Mouse (Mus musculus): Measurements from ENCODE around the gene Psrc1. TPM values are rescaled to one million over a fixed set of nuclear protein-coding genes. Genes with fewer than 3 reads are reported as not detected.

Psrc1 gene
- polyA plus RNA-seq, 1 experiment from 2014 or later: 31.2 TPM

DNA sequence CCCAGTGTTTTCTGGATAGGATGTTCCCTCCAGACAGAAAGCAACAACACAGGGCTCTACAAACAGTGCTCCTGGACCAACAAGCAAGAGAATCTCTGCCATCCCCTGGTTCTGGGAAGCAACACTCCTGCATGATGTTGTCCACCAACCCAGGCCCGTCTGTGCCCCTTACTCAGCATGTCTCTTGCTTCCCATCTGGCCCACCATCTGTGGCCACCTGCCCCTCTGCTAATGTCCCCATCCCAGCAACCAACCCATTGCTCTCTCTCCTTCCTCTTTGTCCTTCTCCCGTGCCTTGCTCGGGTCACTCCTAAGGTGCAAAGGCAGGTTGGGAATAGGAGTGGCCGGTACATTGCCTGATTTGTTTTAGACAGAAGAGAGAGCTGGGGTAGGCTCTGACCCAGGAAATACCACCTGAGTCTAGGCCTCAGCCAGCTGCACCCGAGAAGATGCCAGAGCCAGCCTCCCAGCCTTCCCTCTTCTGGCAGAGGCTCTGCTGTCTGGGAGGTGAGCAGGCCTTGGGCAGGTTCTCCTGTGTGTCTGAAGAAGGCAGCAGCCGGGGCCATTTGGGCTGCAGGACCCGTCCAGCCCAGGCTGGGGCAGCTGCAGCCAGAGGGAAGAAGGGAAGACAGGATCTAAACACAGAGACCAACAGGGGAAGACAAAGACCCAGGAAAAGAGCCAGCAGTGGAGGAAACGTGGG is 26.2 kb downstream of the Psrc1 start:
- 59% methylated on average over 8 of the region's 8 CpGs for WGBS
- H3K36me3 ChIP-seq (ENCODE audit: control insufficient read depth, insufficient read depth, low read length): peaks cover 31% of the 10 kb centered on the region
- H3K27ac ChIP-seq (replicated peaks; ENCODE audit: low read depth, low read length): no peak overlapping the region
- no peaks in the 10 kb centered on the region for H3K27me3 ChIP-seq (replicated peaks; ENCODE audit: control insufficient read depth, insufficient read depth, low read length)
- DNase-seq (ENCODE audit: low spot score) (no peak), ATAC-seq (ENCODE audit: low read depth) (no peak)
- H3K4me1 ChIP-seq (ENCODE audit: control insufficient read depth, insufficient read depth, low read length): peaks cover 8% of the 10 kb centered on the region
- H3K9ac ChIP-seq (ENCODE audit: low read depth, low read length): peak overlapping the region; percentile 28; the same call in 1 of the 2 replicates
- H3K4me2 ChIP-seq (ENCODE audit: low read depth, low read length): peak overlapping the region; percentile 43; the same call in 1 of the 2 replicates
- no peak overlapping the region for H3K4me3 ChIP-seq (ENCODE audit: low read depth, low read length)
- peaks cover 23% of the 10 kb centered on the region for H3K9me3 ChIP-seq (ENCODE audit: control insufficient read depth, low read length)

DNA sequence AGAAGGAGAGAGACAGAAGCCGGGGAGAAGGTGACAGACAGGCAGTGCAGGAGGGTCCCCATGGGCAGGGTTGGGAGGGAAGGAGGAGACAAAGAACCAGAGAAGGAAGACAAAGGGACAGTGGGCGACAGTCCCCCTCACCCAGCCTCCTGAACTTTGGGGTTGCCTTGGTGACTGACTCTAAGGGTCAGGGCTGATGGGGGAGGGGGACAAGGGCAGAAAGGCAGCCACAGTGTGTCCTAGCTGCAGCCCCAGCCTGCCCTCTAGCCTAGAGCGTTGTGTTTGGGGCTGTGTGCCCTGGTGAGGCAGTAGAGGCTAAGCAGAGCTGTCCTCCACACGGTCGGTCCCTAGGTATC is 26.7 kb downstream of the Psrc1 start:
- no peak overlapping the region for H3K4me3 ChIP-seq (ENCODE audit: low read depth, low read length)
- H3K4me1 ChIP-seq (ENCODE audit: control insufficient read depth, insufficient read depth, low read length): peaks cover 12% of the 10 kb centered on the region
- H3K36me3 ChIP-seq (ENCODE audit: control insufficient read depth, insufficient read depth, low read length): peaks cover 31% of the 10 kb centered on the region
- DNase-seq (ENCODE audit: low spot score): no peak
- peak overlapping the region; percentile 28; the same call in 1 of the 2 replicates for H3K9ac ChIP-seq (ENCODE audit: low read depth, low read length)
- H3K9me3 ChIP-seq (ENCODE audit: control insufficient read depth, low read length): peaks cover 23% of the 10 kb centered on the region
- peak; percentile 16; the same call in 1 of the 2 replicates for ATAC-seq (ENCODE audit: low read depth)
- H3K27me3 ChIP-seq (replicated peaks; ENCODE audit: control insufficient read depth, insufficient read depth, low read length): 0 out of 2 replicates have a peak, but pooled peaks cover 3% of the 10 kb centered on the region
- H3K4me2 ChIP-seq (ENCODE audit: low read depth, low read length): peak overlapping the region; percentile 43
- 33% methylated on average over 5 of the region's 5 CpGs for WGBS
- H3K27ac ChIP-seq (replicated peaks; ENCODE audit: low read depth, low read length): no peak overlapping the region

DNA sequence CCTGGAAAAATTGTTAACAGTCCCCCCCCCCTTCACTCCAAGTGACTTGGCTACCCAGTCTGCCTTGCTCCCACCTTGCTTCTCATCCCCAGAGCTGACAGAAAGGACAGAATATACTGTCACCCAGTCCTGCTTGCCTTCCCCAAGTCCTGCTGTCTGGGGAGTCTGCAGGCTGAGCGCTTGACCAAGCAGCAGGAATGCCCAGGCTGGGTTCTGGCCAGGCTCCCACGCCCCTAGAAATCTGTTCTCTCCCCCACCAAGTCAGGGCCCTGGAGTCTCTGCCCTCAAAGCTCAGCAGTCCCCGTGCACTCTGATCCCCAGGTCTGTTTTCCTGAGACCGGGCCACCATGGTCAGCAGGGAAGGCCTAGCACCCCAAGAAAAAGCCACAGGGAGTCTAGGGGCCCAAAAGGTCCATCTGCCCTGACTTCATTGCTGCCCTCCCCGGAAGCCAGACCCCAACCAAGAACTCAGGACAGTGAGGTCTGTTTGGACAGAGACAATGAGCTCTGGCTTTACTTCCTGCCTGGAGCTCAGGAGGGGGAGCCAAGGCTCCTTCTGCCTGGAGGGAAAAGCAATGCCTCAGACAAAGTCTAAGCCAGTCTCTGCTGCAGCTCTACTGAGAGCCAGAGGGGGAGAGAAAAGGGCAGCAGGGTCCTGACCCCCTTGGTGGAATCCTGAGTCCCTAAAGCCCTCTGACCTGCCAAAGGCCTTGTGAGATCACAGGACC is 27.6 kb downstream of the Psrc1 start:
- peak overlapping the region; percentile 10; the same call in 1 of the 2 replicates for H3K4me3 ChIP-seq (ENCODE audit: low read depth, low read length)
- H3K36me3 ChIP-seq (ENCODE audit: control insufficient read depth, insufficient read depth, low read length): peaks cover 31% of the 10 kb centered on the region
- DNase-seq (ENCODE audit: low spot score) (no peak), ATAC-seq (ENCODE audit: low read depth) (no peak)
- peak overlapping the region; percentile 43 for H3K4me2 ChIP-seq (ENCODE audit: low read depth, low read length)
- H3K9me3 ChIP-seq (ENCODE audit: control insufficient read depth, low read length): peaks cover 23% of the 10 kb centered on the region
- peak overlapping the region; percentile 49 for H3K9ac ChIP-seq (ENCODE audit: low read depth, low read length)
- 0 out of 2 replicates have a peak, but pooled peaks cover 3% of the 10 kb centered on the region for H3K27me3 ChIP-seq (replicated peaks; ENCODE audit: control insufficient read depth, insufficient read depth, low read length)
- peaks cover 12% of the 10 kb centered on the region for H3K4me1 ChIP-seq (ENCODE audit: control insufficient read depth, insufficient read depth, low read length)
- 49% methylated on average over 5 of the region's 5 CpGs for WGBS
- peak overlapping the region; percentile 59; the same call in 1 of the 2 replicates for H3K27ac ChIP-seq (replicated peaks; ENCODE audit: low read depth, low read length)

DNA sequence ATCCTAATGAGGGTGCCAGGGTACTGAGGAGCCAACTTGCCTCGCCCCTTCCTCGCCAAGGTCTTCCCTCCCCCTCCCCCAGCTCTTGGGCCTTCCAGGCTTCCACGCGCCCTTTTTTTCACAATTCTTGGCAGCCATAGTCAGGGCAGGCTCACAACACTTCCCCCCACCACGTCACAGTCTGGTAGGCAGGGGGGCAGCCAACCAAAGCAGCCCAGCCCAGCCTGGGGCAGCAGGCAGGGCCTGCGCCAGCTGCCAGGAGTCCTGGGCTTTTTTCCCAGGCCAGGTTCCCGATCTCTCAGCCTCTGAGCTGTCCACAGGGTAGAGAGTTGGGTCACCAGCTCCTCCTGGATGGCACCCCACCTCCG is 28.1 kb downstream of the Psrc1 start:
- peak; percentile 47; the same call in 1 of the 2 replicates for ATAC-seq (ENCODE audit: low read depth)
- 61% methylated on average over 7 of the region's 8 CpGs for WGBS
- peaks cover 23% of the 10 kb centered on the region for H3K9me3 ChIP-seq (ENCODE audit: control insufficient read depth, low read length)
- H3K4me2 ChIP-seq (ENCODE audit: low read depth, low read length): peak overlapping the region; percentile 43
- peaks cover 12% of the 10 kb centered on the region for H3K4me1 ChIP-seq (ENCODE audit: control insufficient read depth, insufficient read depth, low read length)
- H3K9ac ChIP-seq (ENCODE audit: low read depth, low read length): peak overlapping the region; percentile 49
- H3K36me3 ChIP-seq (ENCODE audit: control insufficient read depth, insufficient read depth, low read length): peaks cover 27% of the 10 kb centered on the region
- peak; percentile 65 for DNase-seq (ENCODE audit: low spot score)
- H3K27ac ChIP-seq (replicated peaks; ENCODE audit: low read depth, low read length): peak overlapping the region; percentile 59; the same call in 1 of the 2 replicates
- H3K4me3 ChIP-seq (ENCODE audit: low read depth, low read length): peak overlapping the region; percentile 10; the same call in 1 of the 2 replicates
- H3K27me3 ChIP-seq (replicated peaks; ENCODE audit: control insufficient read depth, insufficient read depth, low read length): 0 out of 2 replicates have a peak, but pooled peaks cover 3% of the 10 kb centered on the region

DNA sequence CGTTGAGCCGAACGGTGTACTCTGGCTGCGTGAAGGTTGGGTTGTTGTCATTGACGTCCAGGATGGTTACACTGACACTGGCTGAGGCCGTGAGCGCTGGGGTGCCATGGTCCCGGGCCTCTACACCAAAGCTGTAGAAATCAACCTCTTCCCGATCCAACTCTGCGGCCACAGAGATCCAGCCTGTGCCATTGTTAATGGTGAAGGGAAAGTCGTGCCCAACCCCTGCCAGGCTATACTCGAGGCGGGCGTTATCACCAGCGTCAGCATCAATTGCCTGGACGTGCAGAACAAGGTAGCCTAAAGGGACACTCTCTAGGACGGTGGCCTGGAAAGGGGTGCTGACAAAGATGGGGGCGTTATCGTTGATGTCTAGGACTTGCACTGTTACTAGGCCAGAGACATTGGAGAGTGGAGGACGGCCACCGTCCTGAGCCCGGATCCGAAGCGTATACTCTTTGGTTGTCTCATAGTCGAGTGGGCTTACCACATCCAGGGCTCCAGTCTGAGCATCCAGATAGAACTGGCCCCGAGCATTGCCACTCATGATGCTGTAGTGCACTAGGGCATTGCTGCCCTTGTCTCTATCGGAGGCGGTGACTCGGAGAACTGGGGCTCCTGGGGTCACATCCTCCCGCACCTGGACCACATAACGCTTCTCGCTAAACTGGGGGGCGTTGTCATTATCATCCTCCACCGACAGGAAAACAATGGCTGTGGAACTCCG is 30.2 kb downstream of the Psrc1 start:
- WGBS: 98% methylated on average over 35 of the region's 35 CpGs
- Histone ChIP-seq H3K9ac (ENCODE audit: low read depth, low read length) (no peak overlapping the region), H3K27ac (replicated peaks; ENCODE audit: low read depth, low read length) (no peak overlapping the region), H3K4me3 (ENCODE audit: low read depth, low read length) (no peak overlapping the region), H3K27me3 (replicated peaks; ENCODE audit: control insufficient read depth, insufficient read depth, low read length) (0 out of 2 replicates have a peak, but pooled peaks cover 3% of the 10 kb centered on the region), H3K4me1 (ENCODE audit: control insufficient read depth, insufficient read depth, low read length) (peaks cover 12% of the 10 kb centered on the region), H3K9me3 (ENCODE audit: control insufficient read depth, low read length) (peaks cover 23% of the 10 kb centered on the region), H3K36me3 (ENCODE audit: control insufficient read depth, insufficient read depth, low read length) (peaks cover 25% of the 10 kb centered on the region), H3K4me2 (ENCODE audit: low read depth, low read length) (no peak overlapping the region)
- ATAC-seq (ENCODE audit: low read depth) (no peak), DNase-seq (ENCODE audit: low spot score) (no peak)

DNA sequence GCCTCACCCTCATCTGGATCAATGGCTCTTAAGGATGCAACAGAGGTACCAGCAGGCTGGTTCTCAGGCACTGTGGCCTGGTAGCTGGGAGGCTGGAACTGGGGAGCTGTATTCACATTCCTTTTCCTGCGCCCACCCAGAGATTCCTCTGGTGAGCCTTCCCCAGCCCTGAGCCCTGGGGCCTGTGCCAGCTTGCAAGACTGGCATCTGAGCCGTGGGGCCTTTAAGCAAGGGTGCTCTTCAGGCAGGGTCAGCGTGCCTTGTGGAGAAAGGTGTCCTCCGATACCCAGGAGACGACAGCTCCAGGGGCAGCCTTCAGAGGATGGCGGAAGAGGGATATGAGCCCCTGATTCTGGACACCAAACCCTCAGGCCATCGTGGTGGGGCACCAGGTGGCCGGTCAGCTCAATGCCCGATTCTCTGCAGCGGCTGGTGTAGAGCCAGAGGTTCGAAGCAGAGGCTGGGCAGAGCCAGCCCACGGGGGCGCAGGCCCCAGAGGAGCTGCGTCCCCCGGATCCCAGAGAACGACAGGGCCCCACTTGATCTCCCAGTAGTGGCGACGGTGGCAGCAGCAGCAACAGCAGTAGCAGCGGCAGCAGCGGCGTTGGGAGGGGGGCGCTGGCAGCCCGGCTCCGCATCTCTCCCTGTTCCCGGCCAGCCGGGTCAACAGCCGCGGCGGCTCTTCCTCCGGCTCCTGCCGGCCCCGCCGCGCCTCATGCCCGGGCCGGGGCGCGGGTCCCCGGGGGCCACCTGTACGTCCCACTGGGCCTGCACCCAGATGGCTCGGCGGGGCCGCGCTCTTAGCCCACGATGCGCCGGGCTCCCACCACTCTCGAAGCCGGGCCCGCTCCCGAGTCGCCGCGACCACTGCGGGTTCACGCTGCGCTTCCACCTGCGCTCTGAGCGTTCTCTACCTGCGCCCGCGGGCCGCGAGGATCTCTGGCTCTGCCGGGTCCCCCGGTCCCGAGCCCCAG is 31.5 kb downstream of the Psrc1 start, which contains the start of gene Celsr2:
Gene Celsr2 (minus strand): TSS at position 696 of the 974 bp plus-strand sequence.
- Histone ChIP-seq H3K4me2 (ENCODE audit: low read depth, low read length) (peak within 1 kb of the TSS; percentile 99), H3K27ac (replicated peaks; ENCODE audit: low read depth, low read length) (peak within 1 kb of the TSS; percentile 63), H3K9me3 (ENCODE audit: control insufficient read depth, low read length) (peaks cover 23% of the 10 kb centered on the region), H3K36me3 (ENCODE audit: control insufficient read depth, insufficient read depth, low read length) (peaks cover 25% of the 10 kb centered on the region), H3K9ac (ENCODE audit: low read depth, low read length) (peak within 1 kb of the TSS; percentile 73), H3K27me3 (replicated peaks; ENCODE audit: control insufficient read depth, insufficient read depth, low read length) (0 out of 2 replicates have a peak, but pooled peaks cover 3% of the 10 kb centered on the region), H3K4me3 (ENCODE audit: low read depth, low read length) (peak within 1 kb of the TSS; percentile 85), H3K4me1 (ENCODE audit: control insufficient read depth, insufficient read depth, low read length) (peaks cover 12% of the 10 kb centered on the region)
- DNase-seq (ENCODE audit: low spot score) (peak; percentile 35), ATAC-seq (ENCODE audit: low read depth) (peak; percentile 30)
- 19% methylated on average over 17 of the region's 67 CpGs for WGBS

DNA sequence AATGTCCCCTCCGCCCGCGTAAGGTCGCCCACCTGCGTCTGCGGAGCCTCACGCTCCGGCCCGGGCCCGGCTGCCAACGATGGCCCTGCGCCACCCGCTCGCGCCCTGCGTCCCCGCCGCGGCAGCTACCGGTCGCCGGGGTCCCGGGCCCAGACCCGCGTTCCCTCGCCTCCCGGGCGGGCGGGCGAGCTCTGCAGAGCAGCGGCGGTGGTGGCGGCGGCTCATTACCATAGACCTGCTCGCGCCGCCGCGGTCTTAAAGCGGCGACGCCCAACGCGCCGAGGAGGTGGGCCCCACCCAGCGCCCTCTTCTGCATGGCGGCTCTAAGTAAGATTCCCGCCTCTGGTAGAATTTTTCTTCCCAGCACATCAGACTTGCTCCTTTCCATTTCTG is 32.2 kb downstream of the Psrc1 start:
- Histone ChIP-seq H3K27ac (replicated peaks; ENCODE audit: low read depth, low read length) (peak overlapping the region; percentile 63), H3K27me3 (replicated peaks; ENCODE audit: control insufficient read depth, insufficient read depth, low read length) (0 out of 2 replicates have a peak, but pooled peaks cover 3% of the 10 kb centered on the region), H3K9ac (ENCODE audit: low read depth, low read length) (peak overlapping the region; percentile 73), H3K4me3 (ENCODE audit: low read depth, low read length) (peak overlapping the region; percentile 85), H3K4me2 (ENCODE audit: low read depth, low read length) (peak overlapping the region; percentile 99), H3K36me3 (ENCODE audit: control insufficient read depth, insufficient read depth, low read length) (peaks cover 25% of the 10 kb centered on the region), H3K4me1 (ENCODE audit: control insufficient read depth, insufficient read depth, low read length) (peaks cover 10% of the 10 kb centered on the region), H3K9me3 (ENCODE audit: control insufficient read depth, low read length) (peaks cover 23% of the 10 kb centered on the region)
- WGBS: under 1% methylated on average over 24 of the region's 48 CpGs
- ATAC-seq (ENCODE audit: low read depth) (peak; percentile 93), DNase-seq (ENCODE audit: low spot score) (peak; percentile 94)

All from embryonic facial prominence, embryonic 14.5 days (tissue).